ENCODE assay signal across 9 mouse cellular contexts in the genomic region with DNA sequence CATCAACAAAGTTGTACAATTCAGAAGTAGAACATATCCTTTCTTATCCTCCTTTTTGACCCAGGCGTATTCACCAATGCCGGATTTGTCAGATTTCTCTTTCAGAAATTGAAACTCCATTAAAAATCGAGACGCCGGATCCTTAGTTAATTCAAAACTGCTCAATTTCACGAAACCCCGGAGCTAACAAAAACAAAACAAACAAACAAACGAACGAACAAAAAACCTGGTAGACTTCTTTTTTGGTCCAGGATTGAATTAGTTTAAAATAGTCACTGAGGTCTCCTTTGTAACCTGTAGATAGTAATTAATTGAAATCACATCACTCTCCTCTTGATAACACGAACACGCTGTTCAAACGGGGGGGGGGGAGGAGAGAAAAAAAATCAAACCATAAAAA. TPM values are rescaled to one million over a fixed set of nuclear protein-coding genes. Genes with fewer than 3 reads are reported as not detected.
DNase-seq lines count a peak whose midpoint lies in the region; ATAC-seq and TF ChIP-seq lines count a peak whose summit lies in the region.
"Had no signal": no experiment of that assay in that cellular context is flagged by ENCODE, and none has a peak within 500 bp of the region (broad histone marks: within the 10 kb centered on the region; RNA-seq: fewer than 3 reads in every experiment).

No protein-coding gene starts in this region.

- no peak overlapping the region; the same call in 1 of the 2 replicates for H3K4me2 ChIP-seq in limb, embryonic 15.5 days

- 17% methylated on average over 12 of the region's 12 CpGs for WGBS in limb, embryonic 15.5 days

- H3K9me3 ChIP-seq in limb, embryonic 15.5 days = no peaks in the 10 kb centered on the region

- peaks cover 35% of the 10 kb centered on the region for H3K4me1 ChIP-seq in limb, embryonic 15.5 days

- H3K27ac ChIP-seq in gastrocnemius, adult 2 months = 0 out of 2 replicates have a peak overlapping the region, but pooled peaks have one; percentile 16
- H3K27ac ChIP-seq in limb, embryonic 15.5 days = no peak overlapping the region
- no peak overlapping the region for H3K27ac ChIP-seq in left cerebral cortex, adult 2 months
- H3K27ac ChIP-seq: liver, embryonic 14.5 days had no signal

- H3K27me3 ChIP-seq in limb, embryonic 15.5 days = peaks cover 77% of the 10 kb centered on the region

- intact Hi-C loops in gastrocnemius, adult 2 months (cut with DNase I) = no loop called here
- intact Hi-C loops in left cerebral cortex, adult 2 months (cut with DNase I) = no loop called here

- H3K9ac ChIP-seq in limb, embryonic 15.5 days = no peak overlapping the region
- H3K9ac ChIP-seq: liver, embryonic 14.5 days had no signal

- no peak for ATAC-seq in limb, embryonic 15.5 days (ENCODE audit: insufficient number of reproducible peaks, low FRiP score, low TSS enrichment, low read depth)

- no peaks in the 10 kb centered on the region for H3K36me3 ChIP-seq in limb, embryonic 15.5 days

- DNase-seq in gastrocnemius, adult 2 months = no peak
- DNase-seq in gastrocnemius, adult 8-10 months (ENCODE audit: low spot score in 2 of 2) = no peak
- DNase-seq in retina, postnatal 1 day = peak; percentile 11
- DNase-seq in retina, embryonic 14.5 days (ENCODE audit: low spot score) = no peak
- DNase-seq in spleen, postnatal 4 days (ENCODE audit: low spot score in 2 of 2) = no peak
- no peak for DNase-seq in left cerebral cortex, adult 2 months (ENCODE audit: extremely low spot score in 1 of 2, low spot score in 2 of 2)
- no peak for DNase-seq in kidney, postnatal 10 days

- no peak for TF ChIP-seq CTCF in gastrocnemius, adult 2 months (IDR thresholded peaks at IDR 0.05)
- TF ChIP-seq CTCF in left cerebral cortex, adult 2 months (IDR thresholded peaks at IDR 0.05) = no peak

- H3K4me3 ChIP-seq in gastrocnemius, adult 2 months = peak overlapping the region; percentile 79
- H3K4me3 ChIP-seq in limb, embryonic 15.5 days = peak overlapping the region; percentile 68
- no peak overlapping the region for H3K4me3 ChIP-seq in left cerebral cortex, adult 2 months

RNA-seq across cellular contexts. Expression of a gene that starts 16.5 kb away (rescaled TPM):
- 1 to 10 TPM; 4.7 to 8.0 TPM for total RNA-seq in gastrocnemius, adult 2 months (2021)
- total RNA-seq in gastrocnemius, adult 8-10 months (2022) = 1 to 10 TPM; 2.7 to 6.6 (median 4.9) TPM
- polyA plus RNA-seq in limb, embryonic 15.5 days (2015; fragmentation: Nextera tagmentation; extraction: Ambion mirVana) = 8.2 and 9.0 TPM in 2 replicates
- 1 to 10 TPM; 6.0 to 7.4 TPM for total RNA-seq in left cerebral cortex, adult 2 months (2021)

RNA-seq across cellular contexts. Expression of a gene that starts 47.8 kb away (rescaled TPM):
- total RNA-seq in gastrocnemius, adult 2 months (2021) = under 1 TPM; 0.43 to 0.56 TPM
- total RNA-seq in gastrocnemius, adult 8-10 months (2022) = under 1 TPM; 0.22 to 0.56 (median 0.43) TPM
- polyA plus RNA-seq in limb, embryonic 15.5 days (2015; fragmentation: Nextera tagmentation; extraction: Ambion mirVana) = 0.36 and 0.38 TPM in 2 replicates
- total RNA-seq in left cerebral cortex, adult 2 months (2021) = 1 to 10 TPM; 2.6 to 2.9 TPM
